Mouse (Mus musculus): ENCODE data around the gene Mdm2. TPM values are rescaled to one million over a fixed set of nuclear protein-coding genes. Genes with fewer than 3 reads are reported as not detected.

Mdm2 gene
- polyA plus RNA-seq, 1 experiment, result 83.0 TPM

DNA sequence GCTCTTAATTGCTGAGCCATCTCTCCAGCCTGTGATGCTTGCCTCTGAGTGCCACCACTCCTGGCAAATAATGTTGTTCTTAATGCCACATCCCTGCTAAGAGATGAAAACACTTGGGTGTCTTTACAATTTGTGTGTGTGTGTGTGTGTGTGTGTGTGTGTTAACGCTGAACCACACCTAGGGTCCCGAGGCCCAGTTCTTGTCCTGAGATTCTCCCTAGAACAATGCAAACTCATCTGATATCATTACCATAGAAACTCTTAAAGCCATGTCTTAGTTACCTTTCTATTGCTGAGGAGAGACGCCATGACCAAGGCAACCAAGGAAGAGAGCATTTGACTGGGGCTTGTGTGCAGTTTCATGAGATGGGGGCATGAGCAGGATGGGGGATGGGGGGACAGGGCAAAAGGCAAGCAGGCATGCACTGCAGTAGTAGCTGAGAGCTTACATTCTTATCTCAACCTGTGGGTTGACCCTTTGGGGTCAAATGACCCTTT, 3.5 kb upstream of the Mdm2 start:
- no peak for DNase-seq
- Histone ChIP-seq H3K27ac (ENCODE audit: control insufficient read depth, insufficient read depth, low read length) (no peak overlapping the region), H3K4me1 (replicated peaks; ENCODE audit: control insufficient read depth, insufficient read depth, low read length) (no peaks in the 10 kb centered on the region), H3K4me3 (ENCODE audit: control insufficient read depth, insufficient read depth, low read length) (no peak overlapping the region), H3K36me3 (ENCODE audit: control insufficient read depth, insufficient read depth, low read length) (no peaks in the 10 kb centered on the region), H3K27me3 (ENCODE audit: control insufficient read depth, insufficient read depth, low read length) (no peaks in the 10 kb centered on the region)
- 93% methylated on average over 3 of the region's 3 CpGs for WGBS
- TF ChIP-seq POLR2A (IDR thresholded peaks at IDR 0.05; ENCODE audit: control insufficient read depth, extremely low read depth, insufficient read depth, low read length, poor library complexity) (no peak), CTCF (IDR thresholded peaks at IDR 0.05; ENCODE audit: borderline replicate concordance, control insufficient read depth, extremely low read depth, insufficient read depth, low read length, poor library complexity) (no peak)

DNA sequence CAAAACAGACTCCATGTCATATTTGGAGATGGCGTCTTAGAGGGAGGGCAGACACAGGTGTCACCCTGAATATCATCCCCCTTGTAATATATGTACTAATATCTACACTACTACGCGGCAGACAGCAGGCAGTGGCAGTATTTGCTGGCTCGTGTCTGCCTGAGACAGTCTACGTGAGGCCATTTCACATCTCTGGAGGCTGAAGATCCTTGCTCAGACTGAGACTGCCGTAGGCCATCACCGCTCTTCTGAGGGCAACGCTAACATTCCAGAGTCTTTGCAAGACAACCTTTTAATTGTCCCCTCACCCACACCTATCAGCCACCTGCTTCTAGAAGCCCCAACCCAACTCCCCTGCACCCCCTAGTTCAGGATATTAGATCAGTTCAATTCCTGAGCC, 2.9 kb upstream of the Mdm2 start:
- no peak for DNase-seq
- WGBS, result 97% methylated on average over 8 of the region's 8 CpGs
- no peak for TF ChIP-seq POLR2A (IDR thresholded peaks at IDR 0.05; ENCODE audit: control insufficient read depth, extremely low read depth, insufficient read depth, low read length, poor library complexity)
- no peak for TF ChIP-seq CTCF (IDR thresholded peaks at IDR 0.05; ENCODE audit: borderline replicate concordance, control insufficient read depth, extremely low read depth, insufficient read depth, low read length, poor library complexity)
- Histone ChIP-seq H3K4me3 (ENCODE audit: control insufficient read depth, insufficient read depth, low read length) (no peak overlapping the region), H3K36me3 (ENCODE audit: control insufficient read depth, insufficient read depth, low read length) (no peaks in the 10 kb centered on the region), H3K4me1 (replicated peaks; ENCODE audit: control insufficient read depth, insufficient read depth, low read length) (peaks cover 2% of the 10 kb centered on the region), H3K27me3 (ENCODE audit: control insufficient read depth, insufficient read depth, low read length) (no peaks in the 10 kb centered on the region), H3K27ac (ENCODE audit: control insufficient read depth, insufficient read depth, low read length) (no peak overlapping the region)

DNA sequence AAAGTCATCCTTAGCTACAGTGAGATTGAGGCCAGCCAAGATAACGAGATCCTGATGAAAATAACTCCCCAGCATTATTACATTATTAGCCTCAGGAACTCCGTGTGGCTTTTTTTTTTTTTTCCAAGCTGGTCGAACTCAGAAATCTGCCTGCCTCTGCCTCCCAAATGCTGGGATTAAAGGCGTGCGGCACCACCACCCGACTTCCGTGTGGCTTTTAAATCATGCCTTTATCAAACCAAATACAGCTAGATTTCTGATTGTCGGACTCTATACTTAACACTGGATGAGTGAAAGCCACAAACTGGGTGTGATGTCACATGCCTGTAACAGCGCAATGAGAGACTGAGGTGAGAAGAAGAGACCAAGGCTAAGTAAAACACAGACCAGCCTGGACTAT, 2.3 kb upstream of the Mdm2 start:
- Histone ChIP-seq H3K36me3 (ENCODE audit: control insufficient read depth, insufficient read depth, low read length) (no peaks in the 10 kb centered on the region), H3K27me3 (ENCODE audit: control insufficient read depth, insufficient read depth, low read length) (no peaks in the 10 kb centered on the region), H3K4me1 (replicated peaks; ENCODE audit: control insufficient read depth, insufficient read depth, low read length) (peaks cover 2% of the 10 kb centered on the region), H3K27ac (ENCODE audit: control insufficient read depth, insufficient read depth, low read length) (no peak overlapping the region), H3K4me3 (ENCODE audit: control insufficient read depth, insufficient read depth, low read length) (no peak overlapping the region)
- no peak for DNase-seq
- WGBS, result 96% methylated on average over 9 of the region's 9 CpGs
- TF ChIP-seq POLR2A (IDR thresholded peaks at IDR 0.05; ENCODE audit: control insufficient read depth, extremely low read depth, insufficient read depth, low read length, poor library complexity) (no peak), CTCF (IDR thresholded peaks at IDR 0.05; ENCODE audit: borderline replicate concordance, control insufficient read depth, extremely low read depth, insufficient read depth, low read length, poor library complexity) (no peak)

DNA sequence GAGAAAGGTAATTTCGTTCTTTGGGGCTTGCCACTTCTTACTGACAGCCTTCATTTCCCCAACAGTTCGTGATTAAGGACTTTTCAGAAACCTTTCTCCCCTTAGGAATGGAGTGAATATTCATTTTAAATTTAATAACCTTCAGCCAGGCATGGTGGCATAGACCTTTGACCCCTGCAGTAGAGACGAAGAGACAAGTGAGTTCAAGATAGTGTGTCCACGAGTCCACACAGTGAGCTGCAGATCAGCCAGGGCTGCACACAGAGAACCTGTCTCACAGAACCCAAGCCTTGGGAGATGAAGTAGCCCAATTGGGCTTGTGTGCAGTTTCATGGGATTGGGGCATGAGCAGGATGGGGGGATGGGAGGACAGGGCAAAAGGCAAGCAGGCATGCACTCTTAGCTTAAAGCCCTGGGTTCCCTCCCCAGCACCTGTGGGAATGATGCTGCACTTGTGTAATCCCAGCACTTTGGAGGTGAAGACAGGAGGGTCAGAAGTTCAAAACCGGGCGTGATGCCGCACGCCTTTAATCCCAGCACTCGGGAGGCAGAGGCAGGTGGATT, 1.7 kb upstream of the Mdm2 start:
- H3K4me3 ChIP-seq (ENCODE audit: control insufficient read depth, insufficient read depth, low read length), result no peak overlapping the region
- no peaks in the 10 kb centered on the region for H3K27me3 ChIP-seq (ENCODE audit: control insufficient read depth, insufficient read depth, low read length)
- H3K27ac ChIP-seq (ENCODE audit: control insufficient read depth, insufficient read depth, low read length), result no peak overlapping the region
- H3K4me1 ChIP-seq (replicated peaks; ENCODE audit: control insufficient read depth, insufficient read depth, low read length), result peaks cover 2% of the 10 kb centered on the region
- TF ChIP-seq POLR2A (IDR thresholded peaks at IDR 0.05; ENCODE audit: control insufficient read depth, extremely low read depth, insufficient read depth, low read length, poor library complexity), result no peak
- TF ChIP-seq CTCF (IDR thresholded peaks at IDR 0.05; ENCODE audit: borderline replicate concordance, control insufficient read depth, extremely low read depth, insufficient read depth, low read length, poor library complexity), result no peak
- H3K36me3 ChIP-seq (ENCODE audit: control insufficient read depth, insufficient read depth, low read length), result peaks cover 1% of the 10 kb centered on the region; the same call in 1 of the 2 replicates
- DNase-seq, result no peak
- WGBS, result 96% methylated on average over 9 of the region's 9 CpGs

DNA sequence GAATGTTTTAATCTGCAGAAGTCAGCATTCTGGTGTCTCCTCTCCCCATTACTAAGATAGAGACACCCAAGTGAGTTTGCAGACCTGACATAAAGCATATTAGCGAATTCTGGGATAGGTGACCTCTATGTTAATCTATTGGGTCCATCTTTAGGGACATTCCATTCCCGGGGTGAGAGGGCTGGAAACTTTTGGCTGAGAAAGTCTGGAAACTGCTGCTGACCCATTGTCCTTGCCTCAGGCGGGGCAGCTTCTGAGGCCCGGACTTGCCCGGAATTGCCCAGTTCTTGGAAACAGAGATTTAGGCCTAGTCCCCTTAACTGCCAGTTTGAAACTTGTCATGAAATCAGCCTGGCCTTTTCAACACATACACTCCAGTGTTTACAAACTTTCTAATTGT, 850 bp upstream of the Mdm2 start:
- TF ChIP-seq POLR2A (IDR thresholded peaks at IDR 0.05; ENCODE audit: control insufficient read depth, extremely low read depth, insufficient read depth, low read length, poor library complexity) (no peak), CTCF (IDR thresholded peaks at IDR 0.05; ENCODE audit: borderline replicate concordance, control insufficient read depth, extremely low read depth, insufficient read depth, low read length, poor library complexity) (no peak)
- Histone ChIP-seq H3K36me3 (ENCODE audit: control insufficient read depth, insufficient read depth, low read length) (peaks cover 9% of the 10 kb centered on the region; the same call in 1 of the 2 replicates), H3K27me3 (ENCODE audit: control insufficient read depth, insufficient read depth, low read length) (no peaks in the 10 kb centered on the region), H3K4me1 (replicated peaks; ENCODE audit: control insufficient read depth, insufficient read depth, low read length) (peaks cover 4% of the 10 kb centered on the region), H3K4me3 (ENCODE audit: control insufficient read depth, insufficient read depth, low read length) (no peak overlapping the region), H3K27ac (ENCODE audit: control insufficient read depth, insufficient read depth, low read length) (no peak overlapping the region)
- 88% methylated on average over 5 of the region's 5 CpGs for WGBS
- no peak for DNase-seq

DNA sequence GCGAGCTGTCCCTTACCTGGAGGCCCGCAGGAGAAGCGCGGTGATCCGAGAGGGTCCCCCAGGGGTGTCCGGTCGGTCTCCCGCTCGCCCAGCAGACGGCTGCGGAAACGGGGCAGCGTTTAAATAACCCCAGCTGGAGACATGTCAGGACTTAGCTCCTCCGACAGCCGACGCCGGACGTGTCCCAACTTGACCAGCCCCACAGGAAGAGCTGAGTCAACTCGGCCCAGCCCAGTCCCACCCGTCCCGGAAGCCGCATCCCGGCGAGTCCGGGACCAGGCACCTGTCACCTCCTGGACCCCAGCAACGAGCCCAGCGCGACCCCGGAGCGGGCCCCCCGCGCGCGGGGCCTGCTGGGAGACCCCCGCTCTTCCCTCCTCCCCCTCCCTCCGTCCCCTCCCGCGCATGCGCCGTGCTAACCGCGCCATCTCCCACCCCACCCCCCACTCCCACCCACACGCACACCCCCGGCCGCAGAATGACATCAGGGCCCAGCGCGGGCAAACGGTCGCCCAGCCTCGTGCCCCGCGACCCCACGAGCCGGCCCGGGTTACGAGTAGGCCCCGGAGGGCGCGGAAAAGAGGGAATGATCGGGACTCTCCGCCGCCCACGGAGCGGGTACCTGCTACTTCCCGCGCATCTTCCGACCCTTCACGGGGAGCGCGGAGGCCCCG, 491 bp downstream of the Mdm2 start:
- TF ChIP-seq POLR2A (IDR thresholded peaks at IDR 0.05; ENCODE audit: control insufficient read depth, extremely low read depth, insufficient read depth, low read length, poor library complexity) (no peak), CTCF (IDR thresholded peaks at IDR 0.05; ENCODE audit: borderline replicate concordance, control insufficient read depth, extremely low read depth, insufficient read depth, low read length, poor library complexity) (0 out of 2 replicates have a peak, but pooled peaks have one; percentile 17)
- Histone ChIP-seq H3K4me1 (replicated peaks; ENCODE audit: control insufficient read depth, insufficient read depth, low read length) (peaks cover 4% of the 10 kb centered on the region), H3K27ac (ENCODE audit: control insufficient read depth, insufficient read depth, low read length) (peak overlapping the region; percentile 79), H3K27me3 (ENCODE audit: control insufficient read depth, insufficient read depth, low read length) (no peaks in the 10 kb centered on the region), H3K4me3 (ENCODE audit: control insufficient read depth, insufficient read depth, low read length) (peak overlapping the region; percentile 86), H3K36me3 (ENCODE audit: control insufficient read depth, insufficient read depth, low read length) (peaks cover 15% of the 10 kb centered on the region)
- WGBS, result under 1% methylated on average over 68 of the region's 71 CpGs
- DNase-seq, result peak; percentile 72

Data from thymus, adult 2 months (tissue).